Mouse (Mus musculus) bone marrow macrophage, adult 2 months (primary cell): ENCODE measurements around the gene Runx3.

ENCODE experiments used
- CTCF ChIP-seq: IDR thresholded peaks from 2 replicates; pipeline ENCODE4 v1.5.1; 2012; ENCODE audit warnings: low read depth, mild to moderate bottlenecking, low read length, moderate library complexity
- POLR2A ChIP-seq: IDR thresholded peaks from 2 replicates; pipeline ENCODE4 v1.6.1; 2012; ENCODE audit warnings: mild to moderate bottlenecking, low read depth, low read length, borderline replicate concordance

DNA sequence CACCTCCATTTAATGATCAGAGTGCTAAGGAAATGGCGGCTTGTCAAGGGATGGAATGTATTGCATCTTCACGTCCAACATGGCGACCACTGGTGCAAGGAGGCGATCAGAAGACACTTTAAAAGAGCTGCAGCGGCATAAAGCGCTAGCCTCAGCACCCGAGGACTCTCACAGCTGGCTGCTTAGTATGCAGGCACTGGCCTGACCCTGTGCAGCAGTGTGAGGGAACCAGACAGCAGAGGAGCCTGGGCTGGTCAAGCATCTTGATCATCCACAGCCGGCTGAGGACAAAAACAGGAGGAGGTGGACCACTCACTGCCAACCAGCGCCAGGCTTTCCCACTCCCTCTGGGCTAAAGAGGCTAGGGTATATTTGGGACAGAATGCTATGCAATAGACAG is 103.4 kb downstream of the Runx3 start:
- TF ChIP-seq CTCF (no peak), POLR2A (no peak)
